ENCODE assay signal across 8 mouse cellular contexts in the genomic region with DNA sequence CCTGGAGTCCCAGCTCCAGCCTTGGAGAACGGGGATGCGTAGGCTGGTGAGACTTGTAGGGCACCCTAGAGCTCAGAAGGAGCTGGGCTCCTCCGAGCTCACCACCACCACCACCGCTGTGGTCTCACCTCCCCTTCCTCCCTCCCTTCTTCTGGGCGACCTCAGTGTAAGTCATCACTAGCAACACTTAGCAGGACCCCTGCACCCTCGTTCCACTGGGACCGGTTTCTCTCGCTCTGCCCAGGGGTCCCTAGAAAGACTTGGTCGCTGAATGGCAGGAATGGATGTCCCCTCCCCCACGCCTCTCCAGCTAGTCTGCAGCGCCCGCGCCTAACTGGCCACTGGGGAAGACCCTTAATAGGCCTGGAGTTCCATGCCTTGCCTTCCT. TPM values are rescaled to one million over a fixed set of nuclear protein-coding genes. Genes with fewer than 3 reads are reported as not detected.
DNase-seq lines count a peak whose midpoint lies in the region; ATAC-seq and TF ChIP-seq lines count a peak whose summit lies in the region.

No protein-coding gene starts in this region.

- peak overlapping the region; percentile 93 for H3K4me2 ChIP-seq in forebrain, embryonic 13.5 days
- peak overlapping the region; percentile 98 for H3K4me2 ChIP-seq in midbrain, embryonic 11.5 days

- TF ChIP-seq CTCF in G1E (IDR thresholded peaks at IDR 0.05; ENCODE audit: low read depth, low read length), result no peak
- no peak for TF ChIP-seq CTCF in thymus, adult 2 months (IDR thresholded peaks at IDR 0.05; ENCODE audit: borderline replicate concordance, control insufficient read depth, extremely low read depth, insufficient read depth, low read length, poor library complexity)

- peaks cover 75% of the 10 kb centered on the region for H3K27me3 ChIP-seq in heart, embryonic 10.5 days (ENCODE audit: insufficient read depth, poor library complexity, severe bottlenecking)
- H3K27me3 ChIP-seq in G1E (ENCODE audit: insufficient read depth, low read length), result no peaks in the 10 kb centered on the region
- peaks cover 45% of the 10 kb centered on the region for H3K27me3 ChIP-seq in forebrain, embryonic 13.5 days
- H3K27me3 ChIP-seq in midbrain, embryonic 11.5 days (ENCODE audit: control insufficient read depth, insufficient read depth, low read length), result peaks cover 35% of the 10 kb centered on the region
- no peaks in the 10 kb centered on the region; the same call in 1 of the 2 replicates for H3K27me3 ChIP-seq in thymus, adult 2 months (ENCODE audit: control insufficient read depth, insufficient read depth, low read length)

- H3K36me3 ChIP-seq in heart, embryonic 10.5 days, result no peaks in the 10 kb centered on the region
- no peaks in the 10 kb centered on the region for H3K36me3 ChIP-seq in G1E (replicated peaks)
- no peaks in the 10 kb centered on the region for H3K36me3 ChIP-seq in forebrain, embryonic 13.5 days (ENCODE audit: poor library complexity, severe bottlenecking)
- no peaks in the 10 kb centered on the region for H3K36me3 ChIP-seq in midbrain, embryonic 11.5 days (ENCODE audit: control insufficient read depth, insufficient read depth, low read length)
- H3K36me3 ChIP-seq in thymus, adult 2 months (ENCODE audit: control insufficient read depth, insufficient read depth, low read length), result no peaks in the 10 kb centered on the region

- H3K9me3 ChIP-seq in heart, embryonic 10.5 days, result no peaks in the 10 kb centered on the region
- H3K9me3 ChIP-seq in G1E (replicated peaks), result peaks cover 89% of the 10 kb centered on the region
- H3K9me3 ChIP-seq in forebrain, embryonic 13.5 days (replicated peaks), result no peaks in the 10 kb centered on the region
- no peaks in the 10 kb centered on the region for H3K9me3 ChIP-seq in midbrain, embryonic 11.5 days (ENCODE audit: control insufficient read depth, low read length)

- H3K27ac ChIP-seq in heart, embryonic 10.5 days, result no peak overlapping the region
- peak overlapping the region; percentile 93 for H3K27ac ChIP-seq in forebrain, embryonic 13.5 days
- peak overlapping the region; percentile 82 for H3K27ac ChIP-seq in midbrain, embryonic 11.5 days (ENCODE audit: low read depth, low read length)
- H3K27ac ChIP-seq in thymus, adult 2 months (ENCODE audit: control insufficient read depth, insufficient read depth, low read length), result no peak overlapping the region

- peak overlapping the region; percentile 70 for H3K4me3 ChIP-seq in heart, embryonic 10.5 days
- peak overlapping the region; percentile 30; the same call in 1 of the 2 replicates for H3K4me3 ChIP-seq in G1E (ENCODE audit: low read depth, low read length)
- H3K4me3 ChIP-seq in forebrain, embryonic 13.5 days, result peak overlapping the region; percentile 77
- peak overlapping the region; percentile 72 for H3K4me3 ChIP-seq in midbrain, embryonic 11.5 days (ENCODE audit: low read depth, low read length)
- H3K4me3 ChIP-seq in thymus, adult 2 months (ENCODE audit: control insufficient read depth, insufficient read depth, low read length), result no peak overlapping the region

- peaks cover 59% of the 10 kb centered on the region for H3K4me1 ChIP-seq in heart, embryonic 10.5 days
- no peaks in the 10 kb centered on the region for H3K4me1 ChIP-seq in G1E (ENCODE audit: insufficient read depth, low read depth, low read length)
- peaks cover 56% of the 10 kb centered on the region for H3K4me1 ChIP-seq in forebrain, embryonic 13.5 days
- peaks cover 38% of the 10 kb centered on the region for H3K4me1 ChIP-seq in midbrain, embryonic 11.5 days (ENCODE audit: control insufficient read depth, insufficient read depth, low read length)
- H3K4me1 ChIP-seq in thymus, adult 2 months (replicated peaks; ENCODE audit: control insufficient read depth, insufficient read depth, low read length), result no peaks in the 10 kb centered on the region

- DNase-seq in heart, embryonic 10.5 days (ENCODE audit: low spot score), result no peak
- no peak for DNase-seq in heart, adult 8-10 months (ENCODE audit: low spot score)
- DNase-seq in G1E (ENCODE audit: low spot score), result no peak
- peak; percentile 97 for DNase-seq in midbrain, embryonic 11.5 days (ENCODE audit: low spot score, missing footprints)
- no peak for DNase-seq in thymus, postnatal 4 days
- no peak for DNase-seq in thymus, adult 2 months
- no peak for DNase-seq in gastrocnemius, postnatal 25 days

- no peak for ATAC-seq in G1E (ENCODE audit: extremely low read depth, insufficient number of reproducible peaks, low FRiP score, poor library complexity, severe bottlenecking)
- ATAC-seq in forebrain, embryonic 13.5 days, result peak; percentile 46
- ATAC-seq in midbrain, embryonic 11.5 days (ENCODE audit: low FRiP score), result peak; percentile 53

- H3K9ac ChIP-seq in forebrain, embryonic 13.5 days, result peak overlapping the region; percentile 93
- H3K9ac ChIP-seq in midbrain, embryonic 11.5 days (ENCODE audit: low read length), result peak overlapping the region; percentile 87

- no peak for TF ChIP-seq POLR2A in thymus, adult 2 months (IDR thresholded peaks at IDR 0.05; ENCODE audit: control insufficient read depth, extremely low read depth, insufficient read depth, low read length, poor library complexity)

- under 1% methylated on average over 13 of the region's 13 CpGs for WGBS in heart, embryonic 10.5 days
- WGBS in forebrain, embryonic 13.5 days, result 1% methylated on average over 13 of the region's 13 CpGs
- 2% methylated on average over 12 of the region's 13 CpGs for WGBS in midbrain, embryonic 11.5 days
- WGBS in thymus, adult 2 months, result 5% methylated on average over 13 of the region's 13 CpGs

RNA-seq across cellular contexts. Expression of a gene that starts 1.6 kb away (rescaled TPM):
- polyA plus RNA-seq in heart, embryonic 10.5 days (2016; fragmentation: Nextera tagmentation; extraction: Ambion mirVana), result 0.14 and 0.60 TPM in 2 replicates
- under 1 TPM in 3 of 4 experiments, not detected in 1; 0.14 to 0.19 (median 0.16) TPM for total RNA-seq in heart, adult 8-10 months (2022)
- total RNA-seq in G1E (2014; fragmentation: Nextera tagmentation) (not detected in 2 replicates), G1E (2017) (0.16 TPM in 1 of 2 replicates, not detected in the other)
- polyA plus RNA-seq in G1E (2012), result not detected in 2 replicates
- polyA plus RNA-seq in forebrain, embryonic 13.5 days (2015; fragmentation: Nextera tagmentation; extraction: Ambion mirVana), result 32.0 and 34.0 TPM in 2 replicates
- 7.1 and 8.2 TPM in 2 replicates for polyA plus RNA-seq in midbrain, embryonic 11.5 days (2014; fragmentation: Nextera tagmentation; extraction: Ambion mirVana)
- polyA plus RNA-seq in thymus, adult 2 months (2012; rRNA removed), result 0.32 and 0.50 TPM in 2 replicates
- total RNA-seq in gastrocnemius, postnatal 25 days (2021), result under 1 TPM; 0.16 to 0.28 TPM

Comparison
In these comparisons a context has a peak if more than half of its experiments do, and no peak if none do; other contexts are left out.
1. H3K27ac ChIP-seq: peak in forebrain, embryonic 13.5 days (single experiment) and midbrain, embryonic 11.5 days (single experiment); none in heart, embryonic 10.5 days (single experiment) and thymus, adult 2 months (single experiment).